Mouse (Mus musculus) frontal cortex, adult 2 months (tissue): ENCODE results near the gene Cyth3. TPM values are rescaled to one million over a fixed set of nuclear protein-coding genes. Genes with fewer than 3 reads are reported as not detected.

Source experiments
- DNase-seq, 2 experiments: peaks; one replicate each; pipeline ENCODE4 v3.0.0; 2022; ENCODE audit warnings: low spot score in 1 of 2; ENCODE audit errors: extremely low spot score in 1 of 2
- polyA plus RNA-seq: library from polyadenylated mRNA; depleted of rRNA; stranded (reverse); fragments of >200 nt; gene quantifications from 2 replicates; pipeline ENCODE4 v1.2.3, GENCODE M21; 2012

Gene Cyth3
- polyA plus RNA-seq, 1 experiment: 29.1 TPM

GRCm38 (mm10) chr5:143632674-143633557 is 10.7 kb downstream of the Cyth3 start:
- no peak for DNase-seq

DNA sequence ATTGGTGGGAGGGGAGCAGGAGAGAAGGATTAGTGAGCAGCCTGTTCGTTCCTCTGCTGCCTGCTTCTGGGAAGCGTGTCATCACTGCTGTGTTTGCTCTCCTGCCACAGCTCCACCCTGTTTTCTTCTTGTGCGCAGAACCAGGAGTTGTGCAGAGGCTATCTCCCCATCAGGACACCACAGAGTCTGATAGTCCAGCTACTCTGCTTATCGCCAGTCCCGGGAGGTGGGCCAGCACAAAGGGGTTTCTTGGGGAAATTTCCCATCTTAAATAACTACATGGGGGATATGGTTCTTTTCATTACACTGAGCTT is 11.3 kb downstream of the Cyth3 start:
- DNase-seq: no peak

GRCm38 (mm10) chr5:143633877-143634276 is 11.6 kb downstream of the Cyth3 start:
- no peak for DNase-seq

GRCm38 (mm10) chr5:143634550-143635112 is 12.4 kb downstream of the Cyth3 start:
- no peak for DNase-seq

DNA sequence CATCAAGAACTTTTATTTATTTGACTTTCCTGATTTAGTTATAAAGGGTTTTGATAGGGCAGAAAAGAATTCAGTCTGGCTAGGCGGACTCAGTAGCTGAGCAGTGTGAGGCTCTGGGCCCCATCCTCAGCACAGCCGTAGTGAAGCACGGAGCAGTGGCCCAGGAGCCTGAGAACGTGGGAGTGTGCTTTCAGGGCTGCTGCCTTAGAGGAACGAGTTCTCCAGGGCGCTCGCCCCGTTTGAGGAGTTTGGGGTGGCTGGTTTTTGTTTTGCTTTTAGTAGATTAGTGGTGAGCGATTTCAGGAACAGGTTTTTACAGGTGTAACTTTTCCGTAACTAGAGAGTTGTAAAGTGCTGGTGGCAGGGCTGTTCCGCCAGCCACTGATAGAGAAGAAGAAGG is 13.1 kb downstream of the Cyth3 start:
- DNase-seq: no peak

DNA sequence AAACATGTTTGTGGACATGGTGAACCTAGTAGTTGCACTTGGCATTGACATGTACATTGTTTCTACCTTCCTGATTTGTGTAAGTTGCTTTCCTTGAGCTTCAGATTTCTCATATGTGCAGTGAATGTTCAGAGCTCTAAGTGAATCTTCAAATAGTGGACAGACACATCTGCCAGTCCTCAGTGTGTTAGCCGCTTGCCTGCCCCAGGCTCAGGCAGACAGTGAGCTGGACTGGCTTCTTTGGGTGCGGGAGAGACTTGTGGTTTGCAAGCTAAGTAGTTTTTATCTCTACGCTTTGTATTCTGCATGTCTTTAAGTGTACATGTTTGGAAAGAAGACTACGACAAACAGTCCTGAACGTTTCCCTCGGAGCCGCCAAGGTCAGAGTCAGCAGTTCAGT is 13.9 kb downstream of the Cyth3 start:
- DNase-seq: no peak

GRCm38 (mm10) chr5:143637832-143638420 is 15.7 kb downstream of the Cyth3 start:
- DNase-seq: peak in 1 of 2 experiments; percentile 49

- no peak for DNase-seq
Measured at GRCm38 (mm10) chr5:143638516-143639270, 16.4 kb downstream of the Cyth3 start.

DNA sequence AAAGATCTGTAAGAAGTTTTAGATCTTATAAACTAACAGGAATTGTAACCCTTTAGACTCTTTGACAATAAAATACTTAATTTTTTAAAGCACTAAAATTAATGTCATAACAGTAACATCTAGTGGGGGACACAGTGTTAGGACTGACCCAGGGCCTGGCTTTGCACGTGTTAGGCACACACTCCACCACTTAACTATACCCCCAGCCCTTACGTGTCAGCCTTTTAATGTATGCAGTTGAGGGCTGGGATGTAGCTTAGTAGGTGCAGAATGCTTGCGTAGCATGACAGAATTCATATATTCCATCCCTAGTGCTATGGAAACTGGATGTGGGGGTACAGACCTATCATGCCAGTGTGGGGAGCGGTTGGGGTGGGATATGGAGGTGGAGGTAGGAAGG is 17.1 kb downstream of the Cyth3 start:
- DNase-seq: no peak

DNA sequence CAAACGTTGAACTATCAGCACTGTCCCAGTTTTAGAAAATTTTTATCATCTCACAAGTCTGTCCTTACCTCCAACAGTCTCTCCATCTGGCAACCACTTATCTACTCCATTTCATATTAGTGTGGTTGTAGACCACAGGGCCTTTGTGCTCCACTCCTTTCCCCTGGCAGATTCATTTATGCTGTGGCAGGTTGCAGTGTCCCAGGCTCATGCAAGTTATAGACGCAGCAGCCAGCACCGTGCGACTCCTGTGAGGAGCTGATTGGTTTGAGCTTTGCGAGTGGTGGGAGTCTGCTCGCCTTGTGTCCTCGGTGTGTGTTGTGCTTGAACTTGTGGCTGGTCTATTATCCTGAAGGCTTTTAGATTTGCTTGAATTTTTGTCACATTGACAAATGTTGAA is 17.6 kb downstream of the Cyth3 start:
- no peak for DNase-seq

DNA sequence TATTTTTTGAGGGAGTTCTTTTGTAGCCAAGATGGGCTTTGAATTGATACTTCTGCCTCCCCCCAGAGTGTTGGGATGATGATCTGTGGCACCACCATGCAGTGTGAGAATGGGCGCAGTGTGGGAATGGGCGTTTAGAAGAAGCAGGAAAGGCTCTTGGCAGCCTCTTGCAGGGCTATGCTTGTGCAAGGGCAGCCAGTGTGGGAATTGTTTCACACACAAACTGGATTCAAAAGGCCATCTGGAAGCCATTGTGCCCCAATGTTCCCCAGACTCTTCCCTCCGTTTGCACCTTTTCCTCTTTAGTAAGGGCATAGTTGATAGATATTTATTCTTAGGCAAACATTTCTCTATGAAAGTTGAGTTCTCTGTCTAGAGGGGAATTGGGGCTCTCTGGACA is 19.3 kb downstream of the Cyth3 start:
- DNase-seq: no peak

DNA sequence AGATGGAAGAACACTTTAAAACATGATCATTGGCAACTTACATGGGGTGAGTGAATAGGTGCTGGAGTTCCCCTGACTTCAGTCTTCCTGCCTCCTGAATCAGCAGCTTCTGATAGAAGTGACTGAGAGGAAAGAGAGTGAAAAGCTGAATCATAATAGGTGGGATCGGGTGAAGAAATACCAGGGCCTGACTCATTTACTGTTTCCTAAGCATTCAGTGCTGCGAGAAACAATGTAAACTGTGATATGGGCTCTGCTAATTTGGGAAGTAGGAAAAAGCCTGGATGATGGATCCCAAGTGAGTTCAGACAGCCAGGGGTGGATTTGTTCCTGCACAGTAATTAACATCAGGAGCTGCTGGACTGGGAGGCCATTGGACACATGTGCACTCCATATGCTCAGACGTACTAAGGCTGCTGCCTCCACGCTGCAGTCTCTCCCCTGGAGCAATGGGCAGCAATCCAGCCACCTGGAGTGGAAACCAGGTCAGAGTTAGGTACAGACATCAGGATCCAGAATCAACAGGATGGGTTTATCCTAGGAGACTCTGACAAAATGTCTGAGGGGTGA is 20.1 kb downstream of the Cyth3 start:
- peak in 1 of 2 experiments; percentile 58 for DNase-seq

DNA sequence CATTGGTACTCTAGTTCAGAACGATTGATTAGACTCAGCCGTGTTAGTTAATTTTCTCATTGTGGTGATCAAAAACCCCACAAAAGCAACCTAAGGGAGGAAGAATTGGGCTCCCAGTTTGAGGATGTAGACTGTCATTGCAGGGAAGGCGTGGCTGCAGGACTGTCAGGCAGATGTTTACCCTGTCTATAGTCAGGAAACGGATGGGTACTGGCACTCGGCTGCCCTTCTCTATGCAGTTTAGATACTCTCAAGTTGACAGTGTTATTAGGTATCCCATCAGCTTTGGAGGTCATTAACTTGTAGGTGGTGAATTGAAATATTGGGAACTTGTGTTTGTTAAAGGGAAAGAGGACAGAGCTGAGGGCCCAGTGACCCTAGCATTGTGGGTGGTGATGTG is 23.7 kb downstream of the Cyth3 start:
- no peak for DNase-seq

GRCm38 (mm10) chr5:143647412-143647811 is 25.2 kb downstream of the Cyth3 start:
- DNase-seq: no peak

DNA sequence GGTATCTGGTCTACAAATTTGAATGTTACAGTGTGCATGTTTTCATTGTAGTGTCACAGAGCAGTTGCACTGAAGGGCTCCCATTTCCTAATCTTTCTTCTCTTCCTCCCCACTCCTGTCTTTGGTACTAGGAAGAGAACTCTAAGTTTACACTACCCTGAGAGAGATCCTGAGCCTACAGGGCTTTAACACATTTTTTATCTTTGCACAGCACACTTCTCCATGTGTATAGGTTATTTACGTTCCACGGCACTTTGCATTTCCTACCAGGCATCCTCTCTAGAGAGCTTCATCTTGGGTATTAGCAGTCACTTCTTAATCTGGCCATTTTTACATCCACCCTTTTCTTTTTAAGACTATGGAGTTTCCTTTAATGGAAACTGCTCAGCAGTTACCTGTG is 25.8 kb downstream of the Cyth3 start:
- no peak for DNase-seq

DNA sequence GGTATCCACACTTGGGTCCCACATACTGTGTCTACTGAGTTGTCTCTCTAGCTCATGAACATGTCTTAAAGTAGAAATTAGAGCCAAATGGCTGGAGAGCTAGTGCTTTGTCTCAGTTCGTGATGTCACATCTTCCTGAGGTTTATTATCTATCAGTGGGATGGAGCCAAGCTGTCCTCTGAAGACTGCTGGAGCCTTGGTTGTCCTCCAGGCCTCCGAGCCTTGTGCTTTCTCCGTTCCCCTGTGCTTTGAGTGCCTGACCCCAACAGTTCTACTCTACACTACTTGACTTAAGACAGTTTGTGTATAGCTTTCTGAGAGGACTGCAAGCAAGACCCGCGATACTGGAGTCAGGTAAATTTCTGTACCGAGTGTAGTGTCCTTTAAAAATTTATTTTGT is 26.9 kb downstream of the Cyth3 start:
- DNase-seq: no peak

- DNase-seq: no peak
Measured at GRCm38 (mm10) chr5:143651855-143652631, 29.8 kb downstream of the Cyth3 start.

DNA sequence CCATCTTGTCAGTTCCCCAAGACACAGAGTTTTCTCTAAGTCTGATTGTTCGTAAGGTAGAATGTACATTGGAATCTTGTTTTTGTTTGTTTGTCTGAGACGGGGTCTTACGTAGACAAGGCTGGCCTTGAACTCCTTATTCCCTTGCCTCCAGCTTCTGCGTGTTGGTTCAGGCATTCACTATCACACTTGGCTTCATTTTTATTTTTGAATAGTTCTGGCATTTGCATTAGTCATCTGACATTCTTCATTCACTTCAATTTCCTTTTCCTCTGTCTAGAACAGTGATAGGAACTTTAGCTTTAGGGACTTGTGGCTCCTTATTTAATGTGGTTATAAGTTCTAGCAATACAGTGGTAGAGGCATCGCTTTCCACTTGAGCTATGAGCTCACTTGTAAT is 31.2 kb downstream of the Cyth3 start:
- no peak for DNase-seq

DNA sequence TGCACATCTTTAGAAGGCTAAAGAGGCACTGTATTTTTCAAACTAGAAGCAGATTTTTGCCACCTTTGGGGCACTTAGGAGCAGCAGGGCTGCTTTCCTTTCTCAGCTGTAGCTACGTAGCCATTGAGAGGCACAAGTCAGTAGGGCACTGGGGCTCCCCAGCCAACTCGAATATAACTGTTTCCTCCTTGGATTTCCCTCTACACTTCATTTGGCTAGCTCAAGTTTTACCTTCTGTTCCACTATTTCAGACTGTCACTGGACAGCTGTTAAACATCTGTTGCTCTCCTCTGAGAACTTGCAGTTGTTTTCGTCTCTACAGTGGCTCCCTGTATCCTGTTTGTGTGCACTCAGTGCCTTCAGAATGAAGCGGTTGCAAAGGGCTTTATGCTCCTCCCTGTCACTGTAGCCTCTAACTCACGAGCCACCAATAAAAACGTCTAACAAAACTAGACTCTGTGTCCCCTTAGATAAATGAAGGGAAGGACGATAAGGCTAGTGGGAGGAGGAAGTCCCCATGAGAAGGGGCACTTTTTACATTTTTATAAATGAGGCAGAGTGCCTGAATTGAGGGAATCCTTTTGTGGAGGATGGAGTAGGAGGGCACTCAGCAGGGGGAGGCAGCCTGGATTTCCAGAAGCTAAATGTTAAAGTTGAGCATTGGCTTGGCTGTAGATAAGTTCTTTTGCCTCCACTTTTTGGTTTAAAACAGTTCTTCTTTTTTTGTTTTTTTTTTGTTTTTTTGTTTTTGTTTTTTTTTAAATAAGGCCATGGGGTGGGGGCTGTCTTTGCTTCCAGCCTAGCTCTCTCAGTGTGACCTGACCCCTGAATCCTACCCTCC is 32.6 kb downstream of the Cyth3 start:
- DNase-seq: no peak
